Mouse (Mus musculus): ENCODE data around the gene Itgbl1. TPM values are rescaled to one million over a fixed set of nuclear protein-coding genes. Genes with fewer than 3 reads are reported as not detected.

Itgbl1 gene
- polyA plus RNA-seq, 1 experiment from 2014 or later: 1.0 TPM

Other genes with a start within 250 kb of the Itgbl1 start
- gene Nalcn, start 32.8 kb upstream of the Itgbl1 start, polyA plus RNA-seq (2016; fragmentation: Nextera tagmentation; extraction: Ambion mirVana): 4.4 and 4.5 TPM in 2 replicates

Data from neural tube, embryonic 12.5 days (tissue).